Mouse (Mus musculus): ENCODE data around the gene Tpx2. TPM values are rescaled to one million over a fixed set of nuclear protein-coding genes. Genes with fewer than 3 reads are reported as not detected.
A peak's percentile ranks its signal among the peaks of the same experiment; 100 is the strongest.

Tpx2 gene
- polyA plus RNA-seq, 1 experiment from 2014 or later = 15.1 TPM

DNA sequence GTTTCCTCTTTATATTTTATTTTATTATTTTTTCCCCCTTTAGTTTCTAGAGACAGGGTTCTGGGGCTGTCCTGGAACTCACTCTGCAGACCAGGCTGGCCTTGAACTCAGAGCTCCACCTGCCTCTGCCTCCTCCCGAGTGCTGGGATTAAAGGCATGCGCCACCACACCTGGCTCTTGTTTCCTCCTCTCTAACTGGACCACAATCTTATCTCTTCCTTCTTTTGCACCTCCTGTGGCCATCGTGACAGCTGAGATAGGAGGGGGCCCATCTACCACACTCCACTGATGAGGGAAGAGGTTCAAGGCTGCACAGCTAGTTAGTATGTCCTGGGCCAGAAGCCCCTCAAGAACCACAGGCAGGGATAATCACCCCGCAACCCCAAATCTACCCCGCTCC, 76.8 kb downstream of the Tpx2 start:
- ATAC-seq (ENCODE audit: low read depth) = no peak

DNA sequence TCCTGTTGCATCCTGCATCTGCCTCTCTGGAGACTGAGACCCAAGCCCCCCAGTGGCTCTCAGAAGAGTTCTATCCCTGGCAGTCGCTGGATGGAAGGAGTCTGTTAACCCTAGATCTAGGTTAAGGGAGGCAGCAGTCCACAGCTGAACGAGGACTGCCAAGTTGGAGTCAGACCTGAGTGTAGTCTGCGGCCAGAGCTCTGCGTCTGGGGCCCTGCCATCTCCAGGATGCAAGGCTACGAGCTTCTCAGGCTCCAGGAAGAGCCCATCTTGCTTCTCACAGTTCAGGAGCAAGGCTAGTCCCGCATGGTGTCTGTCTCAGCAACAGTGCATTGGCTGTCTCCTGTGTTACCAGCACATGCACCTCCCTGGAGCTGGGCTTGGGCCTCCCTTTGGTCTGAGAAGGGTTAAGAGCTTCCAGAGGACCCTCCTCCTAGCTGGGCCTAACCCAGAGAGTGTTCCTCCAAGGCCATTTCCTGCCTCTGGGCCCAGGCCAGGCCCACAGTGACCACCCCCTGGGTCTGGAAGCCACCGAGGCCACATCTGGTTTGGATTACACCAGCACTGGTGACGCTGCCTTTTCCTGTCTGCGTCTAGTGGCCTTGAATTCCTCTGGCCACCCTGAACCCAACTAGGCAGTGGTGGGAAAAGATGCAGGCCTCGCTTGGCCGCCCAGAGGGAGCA, 77.6 kb downstream of the Tpx2 start:
- no peak overlapping the region for H3K4me2 ChIP-seq
- peaks cover 17% of the 10 kb centered on the region for H3K4me1 ChIP-seq (replicated peaks)
- H3K27me3 ChIP-seq = no peaks in the 10 kb centered on the region
- H3K9ac ChIP-seq = no peak overlapping the region
- 71% methylated on average over 11 of the region's 11 CpGs for WGBS
- H3K9me3 ChIP-seq = no peaks in the 10 kb centered on the region
- peak overlapping the region; percentile 20; the same call in 1 of the 2 replicates for H3K27ac ChIP-seq (replicated peaks)
- H3K4me3 ChIP-seq = no peak overlapping the region
- H3K36me3 ChIP-seq = no peaks in the 10 kb centered on the region
- ATAC-seq (ENCODE audit: low read depth) = no peak

More for the DNA sequence above, 76.8 kb downstream of the Tpx2 start:
- H3K4me3 ChIP-seq = no peak overlapping the region
- H3K27ac ChIP-seq (replicated peaks) = no peak overlapping the region
- no peaks in the 10 kb centered on the region for H3K9me3 ChIP-seq
- 90% methylated on average over 5 of the region's 5 CpGs for WGBS
- no peak overlapping the region for H3K9ac ChIP-seq
- H3K4me1 ChIP-seq (replicated peaks) = peaks cover 11% of the 10 kb centered on the region
- no peaks in the 10 kb centered on the region for H3K36me3 ChIP-seq
- H3K27me3 ChIP-seq = no peaks in the 10 kb centered on the region
- no peak overlapping the region for H3K4me2 ChIP-seq

DNA sequence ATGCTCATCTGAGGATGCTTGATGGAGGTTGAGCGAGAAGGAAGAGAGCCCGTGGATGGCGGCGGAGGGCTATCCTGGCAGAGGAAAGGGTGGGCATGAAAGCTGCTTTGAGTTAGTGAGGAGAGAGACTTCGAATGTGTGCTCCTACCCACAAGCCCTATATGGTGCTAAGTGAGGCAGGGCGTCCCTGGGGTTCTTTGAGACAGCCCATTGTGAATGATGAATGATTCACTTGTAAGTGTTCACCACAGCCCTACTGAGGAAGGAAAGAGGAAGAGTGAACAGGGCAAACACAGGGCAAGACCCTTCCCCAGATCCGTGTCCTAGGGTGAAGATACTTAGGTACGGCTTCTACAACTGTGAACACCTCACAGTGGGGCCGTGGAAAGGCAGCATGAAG, 79.1 kb downstream of the Tpx2 start:
- Histone ChIP-seq H3K4me2 (no peak overlapping the region), H3K36me3 (no peaks in the 10 kb centered on the region), H3K27me3 (no peaks in the 10 kb centered on the region), H3K9ac (no peak overlapping the region), H3K9me3 (no peaks in the 10 kb centered on the region), H3K4me3 (no peak overlapping the region), H3K27ac (replicated peaks) (no peak overlapping the region), H3K4me1 (replicated peaks) (peaks cover 19% of the 10 kb centered on the region)
- WGBS = 72% methylated on average over 9 of the region's 9 CpGs
- no peak for ATAC-seq (ENCODE audit: low read depth)

DNA sequence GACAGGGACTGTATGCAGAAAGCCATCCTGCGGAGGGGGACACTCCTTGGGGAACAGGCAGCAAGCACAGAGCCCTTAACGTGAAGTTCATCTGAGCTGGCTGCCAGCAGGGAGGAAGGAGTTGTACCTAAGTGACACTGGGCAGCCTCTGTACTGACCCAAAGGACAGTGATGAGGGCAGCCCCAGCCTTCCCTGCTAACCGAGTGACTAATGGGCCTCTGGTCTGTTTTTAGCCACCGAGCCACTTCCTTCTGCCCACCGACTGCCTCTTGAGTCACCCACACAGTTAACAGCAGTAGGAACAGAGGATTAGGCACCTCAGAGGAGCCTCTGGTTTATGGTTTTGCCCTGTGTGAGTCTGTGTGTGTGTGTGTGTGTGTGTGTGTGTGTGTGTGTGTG, 79.6 kb downstream of the Tpx2 start:
- no peaks in the 10 kb centered on the region for H3K9me3 ChIP-seq
- ATAC-seq (ENCODE audit: low read depth) = no peak
- H3K4me1 ChIP-seq (replicated peaks) = peaks cover 15% of the 10 kb centered on the region
- H3K4me2 ChIP-seq = no peak overlapping the region
- no peaks in the 10 kb centered on the region for H3K27me3 ChIP-seq
- WGBS = 68% methylated on average over 5 of the region's 5 CpGs
- H3K9ac ChIP-seq = peak overlapping the region; percentile 17; the same call in 1 of the 2 replicates
- H3K4me3 ChIP-seq = no peak overlapping the region
- no peak overlapping the region for H3K27ac ChIP-seq (replicated peaks)
- no peaks in the 10 kb centered on the region for H3K36me3 ChIP-seq

DNA sequence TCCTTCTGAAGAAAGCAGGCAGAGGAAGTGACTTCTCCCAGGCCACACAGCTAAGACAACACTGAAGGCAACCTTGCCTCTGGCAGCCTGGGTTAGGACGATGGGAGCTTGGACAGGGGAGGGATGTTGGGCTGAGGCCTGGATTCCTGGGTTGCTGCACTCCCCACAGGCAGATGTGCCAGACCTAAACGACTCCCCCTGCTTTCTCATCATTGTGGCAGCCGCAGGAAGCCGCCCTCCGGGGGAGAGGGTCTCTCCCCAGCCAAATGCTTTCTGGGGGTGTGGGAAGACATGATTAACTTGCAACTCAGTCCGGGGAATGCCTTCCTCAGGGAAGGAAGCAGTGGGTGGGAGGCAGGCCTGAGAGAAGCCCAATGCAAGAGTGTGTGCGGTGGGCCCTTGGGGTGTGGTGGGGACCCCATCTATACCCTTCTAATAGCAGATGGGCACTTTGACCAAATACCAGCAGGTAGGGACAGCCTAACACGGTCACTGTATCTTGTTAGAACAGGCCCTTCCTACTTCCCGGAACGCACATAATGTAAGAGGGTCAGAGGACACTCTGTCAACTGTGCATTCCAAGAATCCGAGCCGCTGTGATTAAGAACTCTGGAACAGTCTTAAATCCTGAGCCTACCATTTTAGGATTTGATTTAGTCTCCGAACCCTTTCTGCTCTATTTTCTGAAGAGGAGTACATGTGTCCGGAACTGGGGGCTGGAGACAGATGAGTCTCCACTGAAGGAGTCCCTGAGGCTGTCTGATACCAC, 80.6 kb downstream of the Tpx2 start:
- Histone ChIP-seq H3K4me2 (no peak overlapping the region), H3K4me1 (replicated peaks) (peaks cover 15% of the 10 kb centered on the region), H3K4me3 (no peak overlapping the region), H3K9me3 (no peaks in the 10 kb centered on the region), H3K36me3 (no peaks in the 10 kb centered on the region), H3K9ac (peak overlapping the region; percentile 34; the same call in 1 of the 2 replicates), H3K27ac (replicated peaks) (no peak overlapping the region), H3K27me3 (peaks cover 3% of the 10 kb centered on the region; the same call in 1 of the 2 replicates)
- 56% methylated on average over 14 of the region's 14 CpGs for WGBS
- no peak for ATAC-seq (ENCODE audit: low read depth)

DNA sequence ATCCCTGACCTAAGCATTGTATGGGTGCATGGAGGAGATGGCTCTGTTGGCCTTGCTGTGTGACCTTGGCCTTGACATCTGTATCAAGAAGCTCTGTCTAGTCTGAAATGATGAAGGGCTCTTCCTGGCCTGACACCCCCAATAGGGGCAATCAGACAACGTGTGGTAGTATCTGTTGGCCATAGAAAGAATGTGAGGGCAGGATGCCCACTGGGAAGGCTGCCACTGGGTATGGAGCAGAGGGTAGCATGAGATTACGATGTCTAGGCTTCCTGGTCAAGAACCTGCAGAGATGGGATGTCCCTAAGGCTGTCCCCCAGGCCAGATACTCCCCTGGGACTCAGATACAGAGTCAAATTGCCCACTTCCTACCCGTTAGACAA, 81.2 kb downstream of the Tpx2 start:
- no peak overlapping the region for H3K27ac ChIP-seq (replicated peaks)
- H3K4me2 ChIP-seq = no peak overlapping the region
- H3K9me3 ChIP-seq = no peaks in the 10 kb centered on the region
- no peak for ATAC-seq (ENCODE audit: low read depth)
- H3K4me3 ChIP-seq = no peak overlapping the region
- WGBS = 66% methylated on average over 3 of the region's 3 CpGs
- H3K4me1 ChIP-seq (replicated peaks) = peaks cover 15% of the 10 kb centered on the region; the same call in 1 of the 2 replicates
- peaks cover 3% of the 10 kb centered on the region; the same call in 1 of the 2 replicates for H3K27me3 ChIP-seq
- H3K36me3 ChIP-seq = no peaks in the 10 kb centered on the region
- H3K9ac ChIP-seq = no peak overlapping the region

DNA sequence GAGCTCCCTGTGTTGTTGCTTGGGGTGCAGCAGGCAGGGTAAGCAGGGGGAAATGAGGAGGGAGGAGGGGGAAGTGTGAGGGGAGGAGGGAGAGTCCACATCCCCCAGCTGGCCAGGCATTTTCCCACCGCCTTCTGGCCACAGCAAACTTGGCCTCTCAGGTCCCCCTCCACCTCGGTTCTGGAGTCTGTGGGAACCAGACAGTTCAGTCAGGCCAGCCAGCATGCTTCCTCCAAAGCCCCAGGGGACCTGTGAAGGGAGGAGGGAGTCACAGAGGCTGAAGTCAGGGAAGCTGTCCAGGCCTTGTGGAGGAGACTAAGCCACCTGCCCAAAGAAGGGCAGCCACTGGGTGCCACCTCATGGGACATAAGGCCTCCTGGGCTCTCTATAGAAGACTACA, 82.5 kb downstream of the Tpx2 start:
- 39% methylated on average over 2 of the region's 2 CpGs for WGBS
- H3K4me2 ChIP-seq = no peak overlapping the region
- no peaks in the 10 kb centered on the region for H3K9me3 ChIP-seq
- H3K27ac ChIP-seq (replicated peaks) = no peak overlapping the region
- no peak overlapping the region for H3K4me3 ChIP-seq
- H3K27me3 ChIP-seq = peaks cover 5% of the 10 kb centered on the region; the same call in 1 of the 2 replicates
- H3K4me1 ChIP-seq (replicated peaks) = peaks cover 15% of the 10 kb centered on the region; the same call in 1 of the 2 replicates
- ATAC-seq (ENCODE audit: low read depth) = no peak
- no peak overlapping the region for H3K9ac ChIP-seq
- no peaks in the 10 kb centered on the region for H3K36me3 ChIP-seq

DNA sequence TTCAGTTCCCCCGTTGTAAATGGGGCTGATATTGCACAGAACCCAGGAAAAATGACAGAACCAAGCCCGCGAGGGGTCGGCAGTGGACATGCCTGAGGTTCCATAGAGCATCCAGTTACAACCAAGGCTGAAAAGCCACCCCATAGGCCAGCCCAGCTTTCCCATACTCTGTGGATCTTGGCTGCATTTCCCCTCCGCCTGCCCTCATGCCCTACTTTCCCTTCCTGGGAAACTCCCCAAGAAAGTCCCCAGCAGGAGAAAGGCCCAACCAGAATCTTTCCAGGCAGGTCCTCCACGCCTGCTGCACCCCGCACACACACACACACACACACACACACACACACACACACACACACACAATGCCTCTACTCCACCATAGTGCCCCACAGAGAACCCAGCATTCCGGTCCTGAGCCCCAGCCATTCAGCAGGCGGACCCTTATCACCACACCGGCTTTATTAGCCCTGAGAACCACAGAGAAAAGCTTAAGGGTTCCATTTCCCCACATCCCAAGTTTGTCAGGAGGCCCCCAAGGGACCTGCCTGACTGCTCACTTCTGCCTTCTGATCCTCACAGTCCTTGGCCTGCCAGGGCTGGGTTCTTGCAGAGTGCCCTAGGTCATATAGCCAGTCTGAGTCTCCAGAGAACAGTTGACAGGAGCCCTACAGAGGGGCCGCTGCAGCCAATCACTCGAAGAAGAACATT, 83.8 kb downstream of the Tpx2 start:
- Histone ChIP-seq H3K36me3 (no peaks in the 10 kb centered on the region), H3K9me3 (no peaks in the 10 kb centered on the region), H3K27me3 (peaks cover 18% of the 10 kb centered on the region; the same call in 1 of the 2 replicates), H3K4me2 (no peak overlapping the region), H3K4me1 (replicated peaks) (peaks cover 15% of the 10 kb centered on the region; the same call in 1 of the 2 replicates), H3K9ac (no peak overlapping the region), H3K4me3 (peak overlapping the region; percentile 4; the same call in 1 of the 2 replicates), H3K27ac (replicated peaks) (no peak overlapping the region)
- 80% methylated on average over 12 of the region's 12 CpGs for WGBS
- ATAC-seq (ENCODE audit: low read depth) = no peak

DNA sequence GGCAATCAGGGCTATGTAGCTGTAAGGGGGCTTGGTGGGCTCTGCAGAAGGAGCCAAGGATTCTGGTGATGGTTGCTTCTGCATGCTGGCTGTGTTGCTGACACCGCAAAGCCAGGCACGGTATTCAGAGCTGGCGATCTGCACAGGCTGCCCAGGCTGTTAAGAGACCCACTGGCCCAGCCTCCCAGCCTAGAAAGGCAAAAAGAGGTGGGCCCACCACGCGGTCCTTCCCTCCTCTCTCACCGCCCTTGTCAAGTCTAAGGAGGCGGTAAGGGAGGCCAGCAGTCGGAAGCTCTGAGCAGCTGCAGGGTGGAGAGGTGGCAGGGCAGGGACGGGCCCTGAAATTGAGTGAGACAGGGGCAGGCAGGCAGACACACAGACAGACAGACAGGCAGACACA, 85.3 kb downstream of the Tpx2 start, which contains the start of gene Foxs1:
TSS of gene Foxs1 (minus strand) at position 161 of the 400 bp plus-strand sequence.
- Histone ChIP-seq H3K4me1 (replicated peaks) (peaks cover 8% of the 10 kb centered on the region; the same call in 1 of the 2 replicates), H3K9ac (no peak within 1 kb of the TSS), H3K27me3 (peaks cover 19% of the 10 kb centered on the region; the same call in 1 of the 2 replicates), H3K27ac (replicated peaks) (no peak within 1 kb of the TSS), H3K4me3 (peak within 1 kb of the TSS; percentile 1; the same call in 1 of the 2 replicates), H3K36me3 (no peaks in the 10 kb centered on the region), H3K9me3 (no peaks in the 10 kb centered on the region), H3K4me2 (0 out of 2 replicates have a peak within 1 kb of the TSS, but pooled peaks have one; percentile 1)
- ATAC-seq (ENCODE audit: low read depth) = no peak
- 37% methylated on average over 9 of the region's 9 CpGs for WGBS

DNA sequence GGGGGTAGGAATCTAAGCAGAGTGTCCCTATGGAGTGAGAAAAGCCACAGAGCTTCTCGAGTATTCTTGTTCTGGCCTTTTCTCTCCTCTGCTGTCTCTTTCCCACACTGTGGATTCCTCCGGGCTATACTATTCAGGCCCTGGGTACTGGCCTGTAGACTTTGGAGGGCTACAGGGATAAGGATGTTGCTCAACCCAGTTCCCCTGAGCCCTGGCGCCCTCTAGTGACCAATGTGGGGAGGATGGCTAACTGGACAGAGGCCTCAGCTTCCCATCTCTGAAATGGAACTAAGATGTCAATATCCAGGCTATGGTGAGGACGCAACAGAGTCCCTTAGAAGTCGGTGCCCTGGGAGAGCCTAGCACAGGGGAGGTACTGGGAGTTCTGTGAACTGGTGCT, 85.8 kb downstream of the Tpx2 start:
- Histone ChIP-seq H3K4me1 (replicated peaks) (peaks cover 8% of the 10 kb centered on the region; the same call in 1 of the 2 replicates), H3K4me3 (no peak overlapping the region), H3K9ac (no peak overlapping the region), H3K9me3 (no peaks in the 10 kb centered on the region), H3K27me3 (peaks cover 22% of the 10 kb centered on the region; the same call in 1 of the 2 replicates), H3K4me2 (no peak overlapping the region), H3K36me3 (no peaks in the 10 kb centered on the region), H3K27ac (replicated peaks) (no peak overlapping the region)
- no peak for ATAC-seq (ENCODE audit: low read depth)
- WGBS = 34% methylated on average over 5 of the region's 5 CpGs

DNA sequence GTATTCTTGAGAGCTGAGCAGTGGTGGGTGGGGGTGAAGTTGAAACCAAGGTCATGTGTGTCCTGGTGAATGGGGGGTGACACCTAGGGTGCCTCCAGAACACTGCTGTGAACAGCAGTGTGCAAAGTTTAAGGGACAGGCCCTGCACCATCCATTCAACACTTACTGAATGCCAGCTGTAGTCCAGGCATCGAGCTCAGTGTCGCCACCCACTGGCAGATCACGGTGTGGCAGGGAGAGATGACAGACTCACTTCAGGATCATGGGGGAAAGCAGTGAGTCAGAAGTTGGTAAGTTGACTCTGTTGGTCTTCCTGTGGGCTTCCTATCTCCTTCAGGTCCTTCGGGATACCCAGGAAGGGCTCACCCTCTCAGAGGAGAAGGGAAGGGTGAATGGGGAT, 92.1 kb downstream of the Tpx2 start:
- Histone ChIP-seq H3K9ac (no peak overlapping the region), H3K36me3 (no peaks in the 10 kb centered on the region), H3K4me2 (no peak overlapping the region), H3K4me3 (no peak overlapping the region), H3K27ac (replicated peaks) (no peak overlapping the region), H3K27me3 (peaks cover 78% of the 10 kb centered on the region), H3K4me1 (replicated peaks) (peaks cover 15% of the 10 kb centered on the region), H3K9me3 (no peaks in the 10 kb centered on the region)
- 15% methylated on average over 4 of the region's 4 CpGs for WGBS
- no peak for ATAC-seq (ENCODE audit: low read depth)

DNA sequence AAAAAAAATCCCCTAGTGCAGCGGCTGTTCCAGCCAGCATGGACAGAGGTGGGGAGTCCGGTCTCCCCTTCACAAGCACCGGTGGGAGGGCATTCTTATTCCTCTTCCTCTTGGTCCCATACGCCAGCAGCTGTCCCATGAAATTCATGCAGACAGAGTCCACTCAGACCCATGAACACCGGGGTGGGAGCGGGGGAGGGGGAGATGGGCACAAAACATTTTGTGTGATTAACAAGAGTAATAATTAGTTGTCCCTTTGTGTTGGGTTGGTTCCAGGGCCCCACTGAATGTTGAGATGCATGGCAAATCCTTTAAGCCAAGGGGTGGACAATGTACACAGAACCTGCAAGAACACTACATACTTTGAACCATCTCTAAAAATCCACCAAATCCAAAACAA, 93.3 kb downstream of the Tpx2 start:
- Histone ChIP-seq H3K4me2 (no peak overlapping the region), H3K4me1 (replicated peaks) (peaks cover 15% of the 10 kb centered on the region), H3K36me3 (no peaks in the 10 kb centered on the region), H3K9me3 (no peaks in the 10 kb centered on the region), H3K9ac (no peak overlapping the region), H3K27ac (replicated peaks) (no peak overlapping the region), H3K4me3 (no peak overlapping the region), H3K27me3 (peaks cover 81% of the 10 kb centered on the region)
- no peak for ATAC-seq (ENCODE audit: low read depth)
- WGBS = 66% methylated on average over 6 of the region's 6 CpGs

Measured in neural tube, embryonic 13.5 days (tissue).